Mouse (Mus musculus) liver, postnatal 0 days (tissue): ENCODE data around the gene Ehbp1. TPM values are rescaled to one million over a fixed set of nuclear protein-coding genes. Genes with fewer than 3 reads are reported as not detected.
A peak's percentile ranks its signal among the peaks of the same experiment; 100 is the strongest.

Source experiments
- ATAC-seq: fragments of 200-750 bp; cut with Nextera tagmentation; 2 replicates; pipeline ENCODE4 v1.8.0; 2017; ENCODE audit warnings: mild to moderate bottlenecking, moderate library complexity
- DNase-seq: peaks from one replicate; pipeline ENCODE4 v3.0.0-alpha.2; 2016
- H3K27ac ChIP-seq: fragments of 300-500 bp; sonication (generic); 2 replicates; pipeline ENCODE4 v1.5.1; 2014; ENCODE audit warnings: antibody characterized with exemption, moderate library complexity, mild to moderate bottlenecking, low read depth
- H3K27me3 ChIP-seq: fragments of 300-500 bp; sonication (generic); 2 replicates; pipeline ENCODE4 v1.6.1; 2014; ENCODE audit warnings: low read length, control low read depth, mixed read lengths; ENCODE audit not compliant: insufficient read depth
- H3K36me3 ChIP-seq: fragments of 300-500 bp; sonication (generic); replicated peaks from 2 replicates; pipeline ENCODE4 v1.6.1; 2014; ENCODE audit warnings: mild to moderate bottlenecking, control low read depth, low read length, moderate library complexity, mixed read lengths; ENCODE audit not compliant: insufficient read depth
- H3K4me1 ChIP-seq: fragments of 300-500 bp; sonication (generic); 2 replicates; pipeline ENCODE4 v1.6.1; 2014; ENCODE audit warnings: antibody characterized with exemption, mild to moderate bottlenecking, control low read depth; ENCODE audit not compliant: insufficient read depth
- H3K4me2 ChIP-seq: fragments of 300-500 bp; sonication (generic); 2 replicates; pipeline ENCODE4 v1.6.1; 2014; ENCODE audit warnings: low read depth, mild to moderate bottlenecking, low read length, moderate library complexity, mixed read lengths
- H3K4me3 ChIP-seq: fragments of 300-500 bp; sonication (generic); 2 replicates; pipeline ENCODE4 v1.5.1; 2014; ENCODE audit warnings: low read depth, low read length
- H3K9ac ChIP-seq: fragments of 300-500 bp; sonication (generic); replicated peaks from 2 replicates; pipeline ENCODE4 v1.6.1; 2014; ENCODE audit warnings: mild to moderate bottlenecking, moderate library complexity
- H3K9me3 ChIP-seq: fragments of 300-500 bp; sonication (generic); 2 replicates; pipeline ENCODE4 v1.6.1; 2016; ENCODE audit warnings: mild to moderate bottlenecking, control low read depth, low read length, mixed read lengths
- CTCF ChIP-seq: sonication (generic); IDR thresholded peaks from 2 replicates; pipeline ENCODE4 v1.5.1; 2016; ENCODE audit warnings: antibody characterized with exemption, low read depth
- EP300 ChIP-seq: IDR thresholded peaks from 2 replicates; pipeline ENCODE4 v1.6.1; 2016; ENCODE audit warnings: antibody characterized with exemption, low read depth, mild to moderate bottlenecking
- WGBS: fragments of 180-500 bp; shearing (Covaris S2); extraction: QIAGEN DNeasy Blood & Tissue Kit; methylation state at CpG from one replicate; pipeline ENCODE4 v1.1.7; 2014; ENCODE audit not compliant: insufficient replicate concordance; 5-methylcytosine and 5-hydroxymethylcytosine counted together
- polyA plus RNA-seq: library from polyadenylated mRNA; unstranded; fragments of >200 nt; fragmentation: Nextera tagmentation; extraction: Ambion mirVana; gene quantifications from 2 replicates; pipeline ENCODE4 v1.2.1, GENCODE M21; 2015

Ehbp1 gene
- polyA plus RNA-seq, 1 experiment from 2014 or later: 1.9 TPM

GRCm38 (mm10) chr11:21985118-21985517 is 357.0 kb downstream of the Ehbp1 start:
- no peak overlapping the region for H3K27ac ChIP-seq
- WGBS: 23% methylated on average over 1 of the region's 1 CpGs
- H3K4me2 ChIP-seq: no peak overlapping the region
- H3K4me3 ChIP-seq: no peak overlapping the region
- ATAC-seq (no peak), DNase-seq (no peak)
- no peak for TF ChIP-seq EP300
- TF ChIP-seq CTCF: no peak
- H3K36me3 ChIP-seq: no peaks in the 10 kb centered on the region
- H3K9me3 ChIP-seq: no peaks in the 10 kb centered on the region
- H3K27me3 ChIP-seq: peaks cover 31% of the 10 kb centered on the region
- no peak overlapping the region for H3K9ac ChIP-seq
- no peaks in the 10 kb centered on the region for H3K4me1 ChIP-seq

- no peak overlapping the region for H3K27ac ChIP-seq
- no peak for TF ChIP-seq EP300
- peak; percentile 50 for TF ChIP-seq CTCF
- 59% methylated on average over 5 of the region's 5 CpGs for WGBS
- H3K9me3 ChIP-seq: no peaks in the 10 kb centered on the region
- H3K4me3 ChIP-seq: no peak overlapping the region
- ATAC-seq (no peak), DNase-seq (no peak)
- H3K36me3 ChIP-seq: no peaks in the 10 kb centered on the region
- H3K4me2 ChIP-seq: no peak overlapping the region
- no peak overlapping the region for H3K9ac ChIP-seq
- no peaks in the 10 kb centered on the region for H3K4me1 ChIP-seq
- H3K27me3 ChIP-seq: no peaks in the 10 kb centered on the region
Measured at GRCm38 (mm10) chr11:21974005-21974531, 368.0 kb downstream of the Ehbp1 start.

GRCm38 (mm10) chr11:21973597-21973996 is 368.5 kb downstream of the Ehbp1 start:
- Histone ChIP-seq H3K27me3 (no peaks in the 10 kb centered on the region), H3K4me1 (no peaks in the 10 kb centered on the region), H3K36me3 (no peaks in the 10 kb centered on the region), H3K4me3 (no peak overlapping the region), H3K9ac (no peak overlapping the region), H3K4me2 (no peak overlapping the region), H3K27ac (no peak overlapping the region), H3K9me3 (no peaks in the 10 kb centered on the region)
- no peak for ATAC-seq
- no peak for DNase-seq
- WGBS: 54% methylated on average over 3 of the region's 3 CpGs
- TF ChIP-seq EP300 (no peak), CTCF (no peak)

GRCm38 (mm10) chr11:21968922-21969321 is 373.2 kb downstream of the Ehbp1 start:
- Histone ChIP-seq H3K36me3 (no peaks in the 10 kb centered on the region), H3K4me1 (no peaks in the 10 kb centered on the region), H3K9me3 (no peaks in the 10 kb centered on the region), H3K27me3 (no peaks in the 10 kb centered on the region), H3K4me2 (no peak overlapping the region), H3K4me3 (no peak overlapping the region), H3K27ac (no peak overlapping the region), H3K9ac (no peak overlapping the region)
- ATAC-seq (no peak), DNase-seq (no peak)
- WGBS: 72% methylated on average over 3 of the region's 3 CpGs
- TF ChIP-seq CTCF (no peak), EP300 (no peak)

Other genes with a start within 250 kb of the Ehbp1 start
- gene Tmem17, start 169.8 kb upstream of the Ehbp1 start, polyA plus RNA-seq: 1.7 and 2.5 TPM in 2 replicates